Comparison of ENCODE assay signal across 12 mouse cellular contexts in genomic region chr2:101732777-101733210, GRCm38 (mm10). TPM values are rescaled to one million over a fixed set of nuclear protein-coding genes. Genes with fewer than 3 reads are reported as not detected.
A peak's percentile ranks its signal among the peaks of the same experiment; 100 is the strongest.
DNase-seq lines count a peak whose midpoint lies in the region; ATAC-seq and TF ChIP-seq lines count a peak whose summit lies in the region.
"Had no signal": no experiment of that assay in that cellular context is flagged by ENCODE, and none has a peak within 500 bp of the region (broad histone marks: within the 10 kb centered on the region; RNA-seq: fewer than 3 reads in every experiment).

No protein-coding gene starts in this region.

- H3K27ac ChIP-seq in heart, adult 2 months = peak overlapping the region; percentile 30
- no peak overlapping the region for H3K27ac ChIP-seq in liver, embryonic 13.5 days
- H3K27ac ChIP-seq in small intestine, adult 2 months (ENCODE audit: insufficient read depth, low read depth, low read length) = peak overlapping the region; percentile 36; the same call in 1 of the 2 replicates
- H3K27ac ChIP-seq: forebrain, embryonic 13.5 days; hindbrain, embryonic 15.5 days; limb, embryonic 12.5 days; midbrain, embryonic 13.5 days had no signal

- TF ChIP-seq POLR2A in heart, adult 2 months (IDR thresholded peaks at IDR 0.05; ENCODE audit: insufficient read depth, low read depth, low read length) = no peak
- no peak for TF ChIP-seq POLR2A in small intestine, adult 2 months (IDR thresholded peaks at IDR 0.05; ENCODE audit: low read depth, low read length)

- no peak for ATAC-seq in liver, embryonic 13.5 days (ENCODE audit: low read depth)
- ATAC-seq: forebrain, embryonic 13.5 days; midbrain, embryonic 13.5 days had no signal

- TF ChIP-seq EP300 in heart, adult 2 months (IDR thresholded peaks at IDR 0.05; ENCODE audit: insufficient read depth, low read depth, low read length) = no peak

- no peaks in the 10 kb centered on the region for H3K36me3 ChIP-seq in heart, adult 2 months (ENCODE audit: control insufficient read depth, insufficient read depth, low read length)
- 0 out of 2 replicates have a peak, but pooled peaks cover 5% of the 10 kb centered on the region for H3K36me3 ChIP-seq in liver, embryonic 13.5 days
- H3K36me3 ChIP-seq in small intestine, adult 2 months (ENCODE audit: control insufficient read depth, insufficient read depth, low read length) = no peaks in the 10 kb centered on the region
- H3K36me3 ChIP-seq: hindbrain, embryonic 15.5 days; midbrain, embryonic 13.5 days had no signal

- 73% methylated on average over 10 of the region's 10 CpGs for WGBS in heart, adult 2 months
- 18% methylated on average over 10 of the region's 10 CpGs for WGBS in liver, embryonic 13.5 days (ENCODE audit: insufficient replicate concordance)
- 56% methylated on average over 10 of the region's 10 CpGs for WGBS in small intestine, adult 2 months

- peaks cover 4% of the 10 kb centered on the region for H3K4me1 ChIP-seq in heart, adult 2 months (ENCODE audit: control insufficient read depth, insufficient read depth, low read length)
- H3K4me1 ChIP-seq in liver, embryonic 13.5 days (replicated peaks) = peaks cover 7% of the 10 kb centered on the region; the same call in 1 of the 2 replicates
- peaks cover 2% of the 10 kb centered on the region for H3K4me1 ChIP-seq in small intestine, adult 2 months (ENCODE audit: control insufficient read depth, insufficient read depth, insufficient read length, low read length)
- H3K4me1 ChIP-seq: forebrain, embryonic 13.5 days; limb, embryonic 12.5 days; midbrain, embryonic 13.5 days had no signal

- H3K4me3 ChIP-seq in heart, adult 2 months = no peak overlapping the region
- no peak overlapping the region for H3K4me3 ChIP-seq in liver, embryonic 13.5 days (replicated peaks)
- H3K4me3 ChIP-seq in small intestine, adult 2 months (ENCODE audit: low read depth, low read length) = no peak overlapping the region
- H3K4me3 ChIP-seq: forebrain, embryonic 13.5 days; hindbrain, embryonic 15.5 days; limb, embryonic 12.5 days; midbrain, embryonic 13.5 days had no signal

- intact Hi-C loops in heart, adult 2 months (cut with DNase I) = no loop called here
- intact Hi-C loops in heart, postnatal 36 days (cut with DNase I) = no loop called here

- H3K9ac ChIP-seq in heart, adult 2 months (ENCODE audit: low read depth, low read length) = no peak overlapping the region
- H3K9ac ChIP-seq in liver, embryonic 13.5 days = no peak overlapping the region
- H3K9ac ChIP-seq: forebrain, embryonic 13.5 days; hindbrain, embryonic 15.5 days; limb, embryonic 12.5 days; midbrain, embryonic 13.5 days had no signal

- H3K79me2 ChIP-seq in heart, adult 2 months (replicated peaks; ENCODE audit: control insufficient read depth, insufficient read depth, low read length) = no peaks in the 10 kb centered on the region

- H3K4me2 ChIP-seq in liver, embryonic 13.5 days = peak overlapping the region; percentile 15; the same call in 1 of the 2 replicates
- H3K4me2 ChIP-seq: forebrain, embryonic 13.5 days; hindbrain, embryonic 15.5 days; limb, embryonic 12.5 days; midbrain, embryonic 13.5 days had no signal

- DNase-seq in heart, adult 2 months = peak in 1 of 2 experiments; percentile 26
- no peak for DNase-seq in heart, postnatal 36 days
- peak; percentile 2 for DNase-seq in T-cell, adult 2 months (ENCODE audit: low spot score)
- DNase-seq in liver, embryonic 13.5 days = peak; percentile 2
- no peak for DNase-seq in kidney, postnatal 36 days
- DNase-seq in layer of hippocampus, adult 18-20 months (ENCODE audit: low spot score in 2 of 2) = no peak
- no peak for DNase-seq in cerebellum, adult 11 months

- no peaks in the 10 kb centered on the region for H3K9me3 ChIP-seq in liver, embryonic 13.5 days (replicated peaks)
- H3K9me3 ChIP-seq: forebrain, embryonic 13.5 days; hindbrain, embryonic 15.5 days; limb, embryonic 12.5 days; midbrain, embryonic 13.5 days had no signal

- TF ChIP-seq CTCF in heart, adult 2 months (IDR thresholded peaks at IDR 0.05) = no peak
- TF ChIP-seq CTCF in small intestine, adult 2 months (IDR thresholded peaks at IDR 0.05; ENCODE audit: extremely low read depth, insufficient read length, insufficient replicate concordance, low read depth, low read length) = no peak

- no peaks in the 10 kb centered on the region for H3K27me3 ChIP-seq in heart, adult 2 months (ENCODE audit: control insufficient read depth, insufficient read depth, low read length)
- H3K27me3 ChIP-seq in liver, embryonic 13.5 days = no peaks in the 10 kb centered on the region
- H3K27me3 ChIP-seq in small intestine, adult 2 months (ENCODE audit: control insufficient read depth, insufficient read depth, low read length) = no peaks in the 10 kb centered on the region
- H3K27me3 ChIP-seq: forebrain, embryonic 13.5 days; hindbrain, embryonic 15.5 days; limb, embryonic 12.5 days; midbrain, embryonic 13.5 days had no signal

RNA-seq across cellular contexts. Expression of gene Traf6, which starts 54.6 kb away (rescaled TPM):
- 10 to 100 TPM in 1 of 2 experiments, 1 to 10 TPM in 1; 8.3 to 10.8 TPM for total RNA-seq in heart, adult 2 months (2021)
- polyA plus RNA-seq in heart, adult 2 months (2012; rRNA removed) = 4.9 and 9.0 TPM in 2 replicates
- 10 to 100 TPM in 1 of 2 experiments, 1 to 10 TPM in 1; 9.0 to 10.3 TPM for total RNA-seq in heart, postnatal 36 days (2021)
- polyA plus RNA-seq in liver, embryonic 13.5 days (2015; fragmentation: Nextera tagmentation; extraction: Ambion mirVana) = 3.2 and 4.6 TPM in 2 replicates
- 3.0 and 5.6 TPM in 2 replicates for polyA plus RNA-seq in small intestine, adult 2 months (2012; rRNA removed)
- total RNA-seq in layer of hippocampus, adult 18-20 months (2021) = 10 to 100 TPM; 15.7 to 15.8 TPM

Comparison
In these comparisons a context has a peak if more than half of its experiments do, and no peak if none do; other contexts are left out.
1. DNase-seq: peak in T-cell, adult 2 months (single experiment) and liver, embryonic 13.5 days (single experiment); none in heart, postnatal 36 days (0 of 2), kidney, postnatal 36 days (0 of 2), layer of hippocampus, adult 18-20 months (0 of 2) and cerebellum, adult 11 months (single experiment).